Comparison of ENCODE assay signal across 8 mouse cellular contexts in the genomic region with DNA sequence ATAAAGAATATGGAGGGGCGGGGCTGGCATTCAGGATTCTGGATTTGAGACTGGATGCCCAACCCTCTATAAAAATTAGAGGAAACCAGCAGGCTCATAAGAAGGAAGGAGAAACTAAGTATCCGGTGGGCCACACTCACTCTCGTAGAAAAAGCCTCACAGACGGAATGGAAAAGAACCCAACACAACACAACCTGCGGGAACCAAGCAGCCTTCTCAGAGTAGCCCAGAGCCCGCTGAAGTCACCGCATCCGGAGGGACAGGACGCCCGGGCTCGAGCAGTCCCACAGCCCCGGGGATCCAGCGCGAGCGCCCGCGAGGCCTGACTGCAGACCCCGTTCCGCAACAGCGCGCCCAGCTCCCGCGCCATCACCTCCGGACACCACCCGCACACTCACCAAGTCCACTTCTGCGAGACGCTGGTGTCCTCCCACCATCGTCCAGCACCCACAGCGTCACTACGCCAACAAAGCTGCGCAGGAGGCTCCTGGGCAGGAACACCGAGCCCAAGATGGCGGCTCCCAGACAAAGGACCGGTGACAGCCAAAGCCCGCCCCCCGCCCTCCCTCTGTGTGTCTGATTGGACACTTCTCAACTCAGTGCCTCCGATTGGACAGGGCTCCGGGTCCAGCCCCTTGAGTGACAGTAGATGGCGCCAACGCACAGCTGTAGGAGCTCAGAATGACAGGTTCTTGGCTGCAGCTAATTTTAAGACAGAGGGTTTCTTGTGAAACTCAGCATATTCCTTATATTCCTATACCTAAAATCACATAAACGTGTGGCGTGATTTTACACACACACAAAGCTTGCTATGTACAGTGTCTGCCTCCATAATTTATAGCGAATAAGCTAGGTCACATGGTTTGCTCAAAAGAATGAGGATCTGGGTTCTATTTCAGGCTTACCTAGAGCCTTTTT. TPM values are rescaled to one million over a fixed set of nuclear protein-coding genes. Genes with fewer than 3 reads are reported as not detected.
A peak's percentile ranks its signal among the peaks of the same experiment; 100 is the strongest.
DNase-seq lines count a peak whose midpoint lies in the region; ATAC-seq and TF ChIP-seq lines count a peak whose summit lies in the region.

Gene Zfp68 (minus strand): TSS at position 551 of the 918 bp plus-strand sequence.

- no peaks in the 10 kb centered on the region; the same call in 1 of the 2 replicates for H3K9me3 ChIP-seq in MEL (replicated peaks; ENCODE audit: insufficient read depth, low read length)
- H3K9me3 ChIP-seq in forebrain, postnatal 0 days (ENCODE audit: low read length), result peaks cover 27% of the 10 kb centered on the region
- peaks cover 15% of the 10 kb centered on the region; the same call in 1 of the 2 replicates for H3K9me3 ChIP-seq in lung, embryonic 15.5 days

- peak within 1 kb of the TSS; percentile 43 for H3K4me2 ChIP-seq in forebrain, postnatal 0 days (ENCODE audit: low read depth)
- H3K4me2 ChIP-seq in lung, embryonic 15.5 days, result peak within 1 kb of the TSS; percentile 46

- peaks cover 7 to 10% of the 10 kb centered on the region in 2 experiments for H3K36me3 ChIP-seq in MEL (ENCODE audit: control insufficient read depth in 1 of 2, insufficient read depth in 2 of 2, low read length in 2 of 2)
- peaks cover 28% of the 10 kb centered on the region for H3K36me3 ChIP-seq in forebrain, postnatal 0 days (ENCODE audit: insufficient read depth)
- peaks cover 39% of the 10 kb centered on the region for H3K36me3 ChIP-seq in lung, embryonic 15.5 days

- H3K27ac ChIP-seq in MEL (ENCODE audit: control insufficient read depth, low read depth, low read length), result peak within 1 kb of the TSS; percentile 66
- peak within 1 kb of the TSS; percentile 84 for H3K27ac ChIP-seq in cerebellum, adult 2 months (ENCODE audit: insufficient read depth, low read length)
- H3K27ac ChIP-seq in forebrain, postnatal 0 days (ENCODE audit: low read depth, low read length), result peak within 1 kb of the TSS; percentile 99
- H3K27ac ChIP-seq in lung, embryonic 15.5 days, result peak within 1 kb of the TSS; percentile 97

- no peak for TF ChIP-seq EP300 in MEL (IDR thresholded peaks at IDR 0.05; ENCODE audit: low read depth in 1 of 2, low read length in 2 of 2)

- no peaks in the 10 kb centered on the region for H3K27me3 ChIP-seq in MEL (ENCODE audit: control insufficient read depth in 1 of 2, insufficient read depth in 2 of 2, low read length in 2 of 2)
- H3K27me3 ChIP-seq in cerebellum, adult 2 months (ENCODE audit: control insufficient read depth, insufficient read depth, low read length), result no peaks in the 10 kb centered on the region
- H3K27me3 ChIP-seq in forebrain, postnatal 0 days (ENCODE audit: insufficient read depth, low read length), result no peaks in the 10 kb centered on the region
- H3K27me3 ChIP-seq in lung, embryonic 15.5 days, result no peaks in the 10 kb centered on the region

- peak within 1 kb of the TSS; percentile 76 to 87 for H3K4me3 ChIP-seq in MEL (ENCODE audit: control insufficient read depth in 1 of 2, insufficient read depth in 1 of 2, low read depth in 2 of 2, low read length in 2 of 2)
- peak within 1 kb of the TSS; percentile 89 for H3K4me3 ChIP-seq in cerebellum, adult 2 months (replicated peaks; ENCODE audit: insufficient read depth, low read depth, low read length)
- peak within 1 kb of the TSS; percentile 71 for H3K4me3 ChIP-seq in forebrain, postnatal 0 days (ENCODE audit: low read depth, low read length)
- H3K4me3 ChIP-seq in lung, embryonic 15.5 days, result peak within 1 kb of the TSS; percentile 76

- H3K79me2 ChIP-seq in MEL (ENCODE audit: control insufficient read depth, insufficient read depth, low read length, poor library complexity), result peaks cover 8% of the 10 kb centered on the region

- H3K4me1 ChIP-seq in MEL (ENCODE audit: control insufficient read depth in 1 of 2, insufficient read depth in 2 of 2, low read length in 2 of 2), result peaks cover 2 to 8% of the 10 kb centered on the region in 2 experiments; a peak in 2 of 4 replicates
- no peaks in the 10 kb centered on the region; the same call in 1 of the 2 replicates for H3K4me1 ChIP-seq in cerebellum, adult 2 months (ENCODE audit: control insufficient read depth, insufficient read depth, low read length)
- peaks cover 12% of the 10 kb centered on the region; the same call in 1 of the 2 replicates for H3K4me1 ChIP-seq in forebrain, postnatal 0 days (ENCODE audit: insufficient read depth)
- H3K4me1 ChIP-seq in lung, embryonic 15.5 days, result peaks cover 17% of the 10 kb centered on the region

- H3K9ac ChIP-seq in MEL (ENCODE audit: control insufficient read depth, low read depth, low read length, poor library complexity, severe bottlenecking), result peak within 1 kb of the TSS; percentile 85
- H3K9ac ChIP-seq in forebrain, postnatal 0 days, result peak within 1 kb of the TSS; percentile 98
- H3K9ac ChIP-seq in lung, embryonic 15.5 days, result peak within 1 kb of the TSS; percentile 88

- peak; percentile 14 for TF ChIP-seq RAD21 in MEL (IDR thresholded peaks at IDR 0.05; ENCODE audit: low read depth, low read length)

- TF ChIP-seq POLR2A in MEL (IDR thresholded peaks at IDR 0.05; ENCODE audit: control insufficient read depth in 1 of 2, insufficient read depth in 1 of 2, low read depth in 1 of 2, low read length in 2 of 2, poor library complexity in 1 of 2), result peak; percentile 47 to 82
- peak; percentile 97 for TF ChIP-seq POLR2A in cerebellum, adult 2 months (IDR thresholded peaks at IDR 0.05; ENCODE audit: borderline replicate concordance, insufficient read depth, low read length)

- under 1% methylated on average over 43 of the region's 43 CpGs for WGBS in cerebellum, adult 2 months
- under 1% methylated on average over 43 of the region's 43 CpGs for WGBS in forebrain, postnatal 0 days
- under 1% methylated on average over 43 of the region's 43 CpGs for WGBS in lung, embryonic 15.5 days

- DNase-seq in MEL (ENCODE audit: low read depth, low spot score), result peak; percentile 97
- peak; percentile 92 to 96 for DNase-seq in cerebellum, adult 2 months
- peak; percentile 98 for DNase-seq in forebrain, postnatal 0 days
- DNase-seq in heart, postnatal 4 days, result peak; percentile 95
- DNase-seq in layer of hippocampus, adult 8-10 months (ENCODE audit: low spot score in 2 of 2), result peak; percentile 95 to 96
- peak; percentile 92 for DNase-seq in ovary, adult 18-20 months (ENCODE audit: low spot score)
- DNase-seq in thymus, postnatal 0 days (ENCODE audit: low spot score), result peak; percentile 96

- peak in 2 of 3 experiments; percentile 32 to 44; a peak in 4 of 6 replicates for TF ChIP-seq CTCF in MEL (IDR thresholded peaks at IDR 0.05 in 2 of 3, conservative IDR thresholded peaks at IDR 0.05 in 1 of 3; ENCODE audit: control insufficient read depth in 1 of 3, insufficient read depth in 1 of 3, low read depth in 2 of 3, low read length in 3 of 3, poor library complexity in 1 of 3, severe bottlenecking in 1 of 3)
- TF ChIP-seq CTCF in cerebellum, adult 2 months (IDR thresholded peaks at IDR 0.05; ENCODE audit: borderline replicate concordance, insufficient read depth, low read depth, low read length), result peak; percentile 19; the same call in 1 of the 2 replicates
- peak; percentile 47 for TF ChIP-seq CTCF in forebrain, postnatal 0 days (IDR thresholded peaks at IDR 0.05; ENCODE audit: low read depth)

- ATAC-seq in forebrain, postnatal 0 days, result peak; percentile 94
- peak; percentile 97 for ATAC-seq in lung, embryonic 15.5 days (ENCODE audit: borderline replicate concordance, extremely low read depth, low FRiP score, low TSS enrichment)

TF ChIP-seq in MEL, 35 proteins besides CTCF, POLR2A, EP300 and RAD21 (continues in another document):
- TF ChIP-seq TBP (IDR thresholded peaks at IDR 0.05; ENCODE audit: low read depth, low read length), result peak; percentile 54
- TF ChIP-seq MYB (IDR thresholded peaks at IDR 0.05; ENCODE audit: low read depth, low read length), result no peak
- TF ChIP-seq MEF2A (IDR thresholded peaks at IDR 0.05; ENCODE audit: extremely low read depth, insufficient replicate concordance, low read depth, low read length, poor library complexity, severe bottlenecking), result no peak
- TF ChIP-seq POLR2AphosphoS2 (IDR thresholded peaks at IDR 0.05; ENCODE audit: low read length), result no peak; the same call in 1 of the 2 replicates
- 0 out of 2 replicates have a peak, but pooled peaks have one; percentile 17 for TF ChIP-seq ETS1 (IDR thresholded peaks at IDR 0.05; ENCODE audit: low read depth, low read length)
- no peak for TF ChIP-seq ELF1 (IDR thresholded peaks at IDR 0.05; ENCODE audit: low read depth, low read length)
- TF ChIP-seq BHLHE40 (IDR thresholded peaks at IDR 0.05; ENCODE audit: borderline replicate concordance, low read depth, low read length), result no peak
- no peak for TF ChIP-seq MAFK (IDR thresholded peaks at IDR 0.05; ENCODE audit: borderline replicate concordance, low read depth, low read length)
- TF ChIP-seq SMC3 (IDR thresholded peaks at IDR 0.05; ENCODE audit: low read depth, low read length), result no peak
- TF ChIP-seq NRF1 (IDR thresholded peaks at IDR 0.05; ENCODE audit: insufficient read depth, low read depth, low read length, poor library complexity, severe bottlenecking), result peak; percentile 78
- TF ChIP-seq CHD2 (IDR thresholded peaks at IDR 0.05; ENCODE audit: low read length), result peak; percentile 75
- no peak for TF ChIP-seq POLR2AphosphoS5 (IDR thresholded peaks at IDR 0.05; ENCODE audit: borderline replicate concordance, low read depth, low read length)
- TF ChIP-seq MAZ (IDR thresholded peaks at IDR 0.05; ENCODE audit: low read depth, low read length), result no peak
- peak; percentile 91 for TF ChIP-seq SIN3A (IDR thresholded peaks at IDR 0.05; ENCODE audit: low read length)
- TF ChIP-seq ZKSCAN1 (IDR thresholded peaks at IDR 0.05; ENCODE audit: low read depth, low read length), result no peak
- TF ChIP-seq TAL1 (IDR thresholded peaks at IDR 0.05; ENCODE audit: low read length), result no peak
- peak; percentile 60 for TF ChIP-seq USF1 (IDR thresholded peaks at IDR 0.05; ENCODE audit: low read depth, low read length)
- peak; percentile 61; the same call in 1 of the 2 replicates for TF ChIP-seq MXI1 (IDR thresholded peaks at IDR 0.05; ENCODE audit: low read depth, low read length)
- TF ChIP-seq JUND (IDR thresholded peaks at IDR 0.05; ENCODE audit: low read depth, low read length), result no peak

RNA-seq across cellular contexts. Expression of gene Zfp68, which starts in this region (rescaled TPM):
- total RNA-seq in MEL (2012; rRNA removed), result 13.3 and 15.8 TPM in 2 replicates
- polyA plus RNA-seq in MEL (2012; ENCODE audit: insufficient read depth in 1 of 2, insufficient read length in 2 of 2, low read depth in 1 of 2, low replicate concordance in 2 of 2, missing spikeins in 1 of 2), result 10 to 100 TPM in 1 of 2 experiments, not detected in 1; 18.1 TPM
- 28.9 and 29.8 TPM in 2 replicates for polyA plus RNA-seq in cerebellum, adult 2 months (2012; rRNA removed)
- total RNA-seq in forebrain, postnatal 0 days (2014; rRNA removed), result 67.0 and 70.6 TPM in 2 replicates
- 53.9 TPM in 2 replicates for polyA plus RNA-seq in forebrain, postnatal 0 days (2015; fragmentation: Nextera tagmentation; extraction: Ambion mirVana)
- total RNA-seq in heart, postnatal 4 days (2021), result 10 to 100 TPM; 29.8 to 31.3 TPM
- 10 to 100 TPM; 30.4 to 34.4 (median 31.5) TPM for total RNA-seq in layer of hippocampus, adult 8-10 months (2022)
- polyA plus RNA-seq in lung, embryonic 15.5 days (2015; fragmentation: Nextera tagmentation; extraction: Ambion mirVana), result 69.5 and 79.3 TPM in 2 replicates
- 63.2 and 66.1 TPM in 2 replicates for polyA plus RNA-seq in thymus, postnatal 0 days (2015; fragmentation: Nextera tagmentation; extraction: Ambion mirVana)

Comparison
In these comparisons a context has a peak if more than half of its experiments do, and no peak if none do; other contexts are left out.
1. Peak in every context shown above with its lines: DNase-seq, ATAC-seq, H3K4me3 ChIP-seq and H3K27ac ChIP-seq.